Mouse (Mus musculus) forebrain, embryonic 14.5 days (tissue): ENCODE measurements at regions not wholly inside any gene's neighbourhood (a gene's known extent, or its start where the extent isn't known, plus 50 kb on each side); places are given as distances from the start of the nearest gene placed in this dataset.

Experiments
- ATAC-seq: fragments of 200-750 bp; cut with Nextera tagmentation; 2 replicates; pipeline ENCODE4 v1.8.0; 2017; ENCODE audit warnings: mild to moderate bottlenecking, moderate library complexity
- DNase-seq: peaks from one replicate; pipeline ENCODE4 v3.0.0-alpha.2; 2015; ENCODE audit warnings: low spot score
- H3K27ac ChIP-seq: fragments of 300-500 bp; sonication (generic); 2 replicates; pipeline ENCODE4 v1.5.1; 2014; ENCODE audit warnings: low read depth, mild to moderate bottlenecking, control low read depth, low read length, moderate library complexity
- H3K27me3 ChIP-seq: fragments of 300-500 bp; sonication (generic); replicated peaks from 2 replicates; pipeline ENCODE4 v1.6.1; 2014; ENCODE audit warnings: low read length, control low read depth, mixed read lengths; ENCODE audit not compliant: control insufficient read depth, insufficient read depth
- H3K36me3 ChIP-seq: fragments of 300-500 bp; sonication (generic); 2 replicates; pipeline ENCODE4 v1.6.1; 2014; ENCODE audit warnings: low read length, control low read depth; ENCODE audit not compliant: control insufficient read depth, insufficient read depth
- H3K4me1 ChIP-seq: fragments of 300-500 bp; sonication (generic); 2 replicates; pipeline ENCODE4 v1.6.1; 2014; ENCODE audit warnings: antibody characterized with exemption, low read length, control low read depth; ENCODE audit not compliant: control insufficient read depth, insufficient read depth
- H3K4me2 ChIP-seq: fragments of 300-500 bp; sonication (generic); 2 replicates; pipeline ENCODE4 v1.6.1; 2014; ENCODE audit warnings: mild to moderate bottlenecking, control low read depth, low read length
- H3K4me3 ChIP-seq: fragments of 300-500 bp; sonication (generic); 2 replicates; pipeline ENCODE4 v1.5.1; 2014; ENCODE audit warnings: low read depth, low read length, control low read depth
- H3K9ac ChIP-seq: fragments of 300-500 bp; sonication (generic); 2 replicates; pipeline ENCODE4 v1.6.1; 2014; ENCODE audit warnings: mild to moderate bottlenecking, low read length, control low read depth, moderate library complexity
- H3K9me3 ChIP-seq: fragments of 300-500 bp; sonication (generic); replicated peaks from 2 replicates; pipeline ENCODE4 v1.6.1; 2016; ENCODE audit warnings: low read length, control low read depth, mixed read lengths; ENCODE audit not compliant: control insufficient read depth
- WGBS: fragments of 180-500 bp; shearing (Covaris S2); extraction: QIAGEN DNeasy Blood & Tissue Kit; methylation state at CpG from one replicate; pipeline ENCODE4 v1.1.7; 2014; 5-methylcytosine and 5-hydroxymethylcytosine counted together

DNA sequence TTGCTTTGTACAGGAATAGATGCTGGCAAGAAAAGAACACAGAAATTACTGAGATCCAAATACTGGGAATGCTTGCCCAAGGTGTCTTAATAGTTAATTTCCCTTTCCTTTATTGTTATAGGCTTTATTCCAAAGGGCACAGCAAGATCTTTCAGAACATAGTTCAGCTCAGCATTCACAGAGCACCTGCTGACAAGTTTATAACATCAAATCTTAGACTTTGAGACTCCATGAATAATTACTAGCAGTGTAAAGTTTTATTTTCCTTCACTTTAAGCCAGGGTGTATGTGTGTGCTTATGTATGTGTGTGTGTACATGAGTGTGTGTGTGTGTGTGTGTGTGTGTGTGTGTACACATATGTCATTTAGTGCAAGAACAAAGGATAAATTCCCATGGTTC is 999.8 kb upstream of the Crim1 start:
- no peaks in the 10 kb centered on the region for H3K27me3 ChIP-seq
- H3K4me3 ChIP-seq: no peak overlapping the region
- H3K4me2 ChIP-seq: no peak overlapping the region
- ATAC-seq (no peak), DNase-seq (no peak)
- no peak overlapping the region for H3K9ac ChIP-seq
- H3K27ac ChIP-seq: no peak overlapping the region
- no peaks in the 10 kb centered on the region for H3K9me3 ChIP-seq
- no peaks in the 10 kb centered on the region for H3K4me1 ChIP-seq
- no peaks in the 10 kb centered on the region for H3K36me3 ChIP-seq

DNA sequence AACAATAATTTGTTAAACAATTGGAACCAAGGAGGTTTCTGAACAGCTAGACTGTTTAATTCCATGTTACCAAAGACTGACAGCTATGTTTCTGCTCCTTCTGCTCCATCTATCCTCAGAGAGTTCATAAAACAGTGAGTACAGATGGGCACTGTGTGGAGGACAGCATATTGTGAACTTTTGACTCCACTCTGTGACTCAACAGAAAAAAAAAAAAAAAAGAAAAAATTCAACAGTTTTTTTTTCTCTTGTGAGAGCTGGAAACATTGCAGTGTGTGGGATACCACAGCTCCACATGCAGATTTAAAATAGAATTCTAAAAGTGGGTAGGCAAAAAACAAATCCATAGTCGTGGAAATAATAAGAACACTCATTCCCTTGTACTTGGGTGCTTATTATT is 999.4 kb upstream of the Crim1 start:
- WGBS: 81% methylated on average over 1 of the region's 1 CpGs
- Histone ChIP-seq H3K4me2 (no peak overlapping the region), H3K27ac (no peak overlapping the region), H3K27me3 (no peaks in the 10 kb centered on the region), H3K36me3 (no peaks in the 10 kb centered on the region), H3K4me3 (no peak overlapping the region), H3K4me1 (no peaks in the 10 kb centered on the region), H3K9ac (no peak overlapping the region), H3K9me3 (no peaks in the 10 kb centered on the region)
- DNase-seq: no peak
- no peak for ATAC-seq

DNA sequence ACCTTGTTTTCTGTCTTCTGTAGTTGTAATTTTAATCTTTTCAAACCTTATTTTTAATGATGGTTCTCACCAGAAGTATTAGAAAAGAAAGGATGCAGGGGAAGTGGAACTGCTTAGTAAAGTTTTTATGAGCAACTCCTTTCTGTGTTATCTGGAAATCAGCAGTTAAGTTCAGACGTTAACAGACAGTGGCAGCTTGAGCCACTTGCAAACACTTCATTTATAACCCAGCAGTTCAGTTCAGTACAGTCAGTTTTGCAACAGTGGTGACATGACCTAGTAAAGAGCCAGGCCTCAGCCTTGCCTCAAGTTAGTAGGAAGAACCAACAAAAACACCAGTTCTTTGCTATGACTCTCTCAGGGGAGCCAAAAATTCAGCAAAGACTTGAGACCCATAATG is 989.1 kb upstream of the Crim1 start:
- Histone ChIP-seq H3K4me3 (no peak overlapping the region), H3K9me3 (no peaks in the 10 kb centered on the region), H3K27me3 (no peaks in the 10 kb centered on the region), H3K9ac (no peak overlapping the region), H3K36me3 (no peaks in the 10 kb centered on the region), H3K27ac (no peak overlapping the region), H3K4me2 (no peak overlapping the region), H3K4me1 (no peaks in the 10 kb centered on the region)
- no peak for DNase-seq
- 73% methylated on average over 1 of the region's 1 CpGs for WGBS
- no peak for ATAC-seq

DNA sequence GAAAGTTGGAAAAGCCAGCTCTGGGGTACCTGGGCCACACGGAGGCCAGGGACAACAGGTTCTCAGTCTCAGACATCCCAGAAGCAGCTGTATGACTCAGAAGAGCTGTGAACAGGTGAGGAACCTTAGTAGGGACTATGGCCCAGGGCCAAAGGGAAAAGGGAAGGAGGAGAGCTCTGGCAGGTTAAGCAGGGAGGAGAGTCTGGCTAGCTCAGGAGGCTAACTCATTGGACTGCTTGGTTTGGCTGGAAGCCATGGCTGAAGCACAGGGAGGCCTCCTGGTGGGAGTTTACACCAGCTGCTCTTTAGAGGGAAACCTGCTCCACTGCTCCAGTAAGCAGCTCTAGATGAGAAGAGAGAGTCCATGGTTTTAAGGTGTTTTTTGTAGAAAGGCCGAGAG is 955.0 kb upstream of the Crim1 start:
- no peaks in the 10 kb centered on the region for H3K9me3 ChIP-seq
- ATAC-seq (no peak), DNase-seq (peak; percentile 2)
- 72% methylated on average over 2 of the region's 2 CpGs for WGBS
- no peaks in the 10 kb centered on the region for H3K4me1 ChIP-seq
- no peaks in the 10 kb centered on the region for H3K27me3 ChIP-seq
- no peak overlapping the region for H3K27ac ChIP-seq
- H3K4me3 ChIP-seq: no peak overlapping the region
- no peak overlapping the region for H3K4me2 ChIP-seq
- H3K36me3 ChIP-seq: no peaks in the 10 kb centered on the region
- no peak overlapping the region for H3K9ac ChIP-seq
